Mouse (Mus musculus): ENCODE measurements at regions not wholly inside any gene's neighbourhood (a gene's known extent, or its start where the extent isn't known, plus 50 kb on each side); places are given as distances from the start of the nearest gene placed in this dataset.

DNA sequence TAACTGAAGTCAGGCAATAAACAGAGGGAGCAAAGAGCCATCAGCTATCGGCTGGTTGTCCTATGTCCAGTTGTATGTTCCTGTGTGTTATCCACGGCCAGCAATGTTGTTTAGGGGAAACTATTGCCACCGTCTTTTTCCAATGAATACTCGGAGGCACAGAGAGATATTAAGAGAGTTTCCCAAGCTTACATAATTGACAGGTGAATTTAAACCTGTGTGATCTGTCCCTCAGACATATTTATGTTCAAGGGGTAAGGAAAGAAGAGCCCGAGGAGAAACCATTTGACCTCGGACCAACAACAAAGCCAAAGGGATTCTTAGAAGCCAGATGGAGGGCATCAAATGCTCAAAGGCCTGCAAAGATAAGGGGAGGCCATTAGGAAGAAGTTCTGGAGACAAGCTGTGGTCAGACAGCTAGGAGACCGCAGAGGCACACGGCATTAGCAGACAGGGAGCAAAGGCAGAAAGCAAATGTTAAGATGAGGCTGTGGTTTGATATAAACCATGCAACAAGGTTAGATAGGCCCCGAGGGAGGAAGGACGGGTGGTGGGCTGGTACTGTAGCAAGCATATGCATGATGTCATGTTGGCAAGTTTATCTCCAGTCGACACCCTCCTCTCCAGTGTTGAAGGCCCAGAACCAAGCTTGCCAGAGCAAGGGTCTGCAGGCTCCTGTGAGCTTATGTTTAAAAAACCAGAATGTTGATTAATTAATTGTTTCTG lies 82.1 kb upstream of the Cpsf6 start:
- H3K9ac ChIP-seq, result no peak overlapping the region
- no peak overlapping the region for H3K27ac ChIP-seq (ENCODE audit: low read depth)
- TF ChIP-seq CTCF (IDR thresholded peaks at IDR 0.05; ENCODE audit: low read depth), result no peak
- H3K9me3 ChIP-seq (ENCODE audit: low read depth, low read length), result no peaks in the 10 kb centered on the region
- WGBS, result 46% methylated on average over 11 of the region's 11 CpGs
- H3K4me2 ChIP-seq, result no peak overlapping the region
- H3K4me1 ChIP-seq (ENCODE audit: insufficient read depth), result no peaks in the 10 kb centered on the region
- no peak overlapping the region for H3K4me3 ChIP-seq (ENCODE audit: low read depth, low read length)
- DNase-seq (peak; percentile 52), ATAC-seq (ENCODE audit: insufficient read depth) (peak; percentile 85)
- H3K27me3 ChIP-seq (ENCODE audit: insufficient read depth, low read length), result no peaks in the 10 kb centered on the region
- no peaks in the 10 kb centered on the region for H3K36me3 ChIP-seq (ENCODE audit: insufficient read depth)

DNA sequence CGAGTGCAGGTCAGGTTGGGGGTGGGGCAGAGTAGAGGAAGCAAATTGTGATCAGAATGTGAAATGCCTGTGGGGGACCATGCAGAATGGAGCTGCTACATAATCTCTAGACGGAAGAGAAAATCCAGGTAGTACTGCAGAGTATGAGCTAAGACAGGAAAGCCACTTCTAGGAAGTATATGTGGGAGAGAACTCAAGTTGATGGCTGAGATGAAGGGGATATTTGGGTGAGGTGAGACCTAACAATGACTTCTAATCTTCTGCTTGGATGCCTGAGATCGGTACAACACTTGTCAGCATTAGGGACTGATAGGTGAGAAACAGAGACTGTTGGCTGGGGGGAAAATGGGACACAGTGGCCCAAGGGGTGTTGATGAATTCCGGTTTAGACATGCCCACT lies 81.4 kb upstream of the Cpsf6 start:
- no peak overlapping the region for H3K9ac ChIP-seq
- no peak overlapping the region for H3K4me2 ChIP-seq
- ATAC-seq (ENCODE audit: insufficient read depth), result no peak
- no peaks in the 10 kb centered on the region for H3K27me3 ChIP-seq (ENCODE audit: insufficient read depth, low read length)
- H3K4me1 ChIP-seq (ENCODE audit: insufficient read depth), result no peaks in the 10 kb centered on the region
- DNase-seq, result no peak
- WGBS, result 77% methylated on average over 4 of the region's 4 CpGs
- no peaks in the 10 kb centered on the region for H3K36me3 ChIP-seq (ENCODE audit: insufficient read depth)
- no peak overlapping the region for H3K4me3 ChIP-seq (ENCODE audit: low read depth, low read length)
- no peaks in the 10 kb centered on the region for H3K9me3 ChIP-seq (ENCODE audit: low read depth, low read length)
- no peak overlapping the region for H3K27ac ChIP-seq (ENCODE audit: low read depth)
- no peak for TF ChIP-seq CTCF (IDR thresholded peaks at IDR 0.05; ENCODE audit: low read depth)

DNA sequence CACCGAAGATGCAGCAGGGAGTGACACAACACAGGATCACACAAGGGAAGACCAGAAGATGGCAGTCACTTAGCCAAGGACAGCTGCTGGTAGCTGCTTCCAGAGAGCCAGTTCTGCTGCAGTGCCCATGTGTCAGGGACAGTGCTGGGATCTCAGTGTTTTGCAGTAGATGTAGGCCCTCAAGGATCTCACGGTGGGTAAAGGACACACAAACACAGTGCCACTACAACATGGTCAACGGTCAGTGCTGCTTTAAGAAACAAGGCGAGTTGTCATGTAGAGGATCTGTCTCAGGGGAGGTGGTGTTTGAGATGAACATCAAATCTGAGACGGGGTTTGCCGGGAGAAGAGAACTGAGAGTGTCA lies 80.5 kb upstream of the Cpsf6 start:
- ATAC-seq (ENCODE audit: insufficient read depth), result no peak
- TF ChIP-seq CTCF (IDR thresholded peaks at IDR 0.05; ENCODE audit: low read depth), result no peak
- 79% methylated on average over 6 of the region's 6 CpGs for WGBS

DNA sequence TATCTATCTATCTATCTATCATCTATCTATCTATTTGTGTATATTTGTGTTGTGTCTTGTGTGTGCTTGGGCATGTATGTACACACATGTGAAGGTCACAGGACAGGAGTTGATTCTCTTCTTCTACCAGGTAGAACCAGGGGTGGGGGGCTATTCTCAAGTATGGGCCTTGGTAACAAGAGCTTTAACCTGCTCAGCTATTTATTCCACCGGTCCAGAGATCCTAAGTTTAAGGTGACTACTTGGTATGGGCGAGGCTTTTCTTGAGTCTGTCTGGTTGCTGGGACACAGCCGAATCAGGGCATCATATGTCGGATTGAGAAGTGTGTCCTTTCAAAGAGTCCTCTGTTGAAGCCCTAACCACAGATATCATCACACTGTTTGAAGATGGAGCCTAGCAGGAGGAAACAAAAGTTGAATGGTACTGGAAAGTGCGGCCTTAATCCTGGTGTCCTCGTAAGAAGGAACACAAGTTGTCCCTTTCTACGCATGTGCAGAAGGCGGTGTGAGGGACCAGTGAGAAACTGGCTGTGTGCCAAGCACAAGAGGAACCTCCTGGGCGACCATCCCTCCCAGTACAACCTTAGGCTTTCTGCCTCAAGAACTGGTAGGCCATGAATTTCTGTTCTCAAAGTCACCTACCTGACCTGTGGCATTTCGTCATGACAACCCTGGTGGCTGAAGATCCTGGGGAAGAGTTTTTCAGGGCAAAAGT lies 80.0 kb upstream of the Cpsf6 start:
- Histone ChIP-seq H3K9ac (no peak overlapping the region), H3K27ac (ENCODE audit: low read depth) (no peak overlapping the region), H3K4me1 (ENCODE audit: insufficient read depth) (no peaks in the 10 kb centered on the region), H3K4me2 (no peak overlapping the region), H3K27me3 (ENCODE audit: insufficient read depth, low read length) (no peaks in the 10 kb centered on the region), H3K4me3 (ENCODE audit: low read depth, low read length) (no peak overlapping the region), H3K36me3 (ENCODE audit: insufficient read depth) (no peaks in the 10 kb centered on the region), H3K9me3 (ENCODE audit: low read depth, low read length) (no peaks in the 10 kb centered on the region)
- no peak for DNase-seq
- WGBS, result 78% methylated on average over 10 of the region's 10 CpGs
- TF ChIP-seq CTCF (IDR thresholded peaks at IDR 0.05; ENCODE audit: low read depth), result no peak
- ATAC-seq (ENCODE audit: insufficient read depth), result no peak

More for the DNA sequence above, 80.5 kb upstream of the Cpsf6 start:
- Histone ChIP-seq H3K36me3 (ENCODE audit: insufficient read depth) (no peaks in the 10 kb centered on the region), H3K27me3 (ENCODE audit: insufficient read depth, low read length) (no peaks in the 10 kb centered on the region), H3K9ac (no peak overlapping the region), H3K4me3 (ENCODE audit: low read depth, low read length) (no peak overlapping the region), H3K4me2 (no peak overlapping the region), H3K4me1 (ENCODE audit: insufficient read depth) (no peaks in the 10 kb centered on the region), H3K9me3 (ENCODE audit: low read depth, low read length) (no peaks in the 10 kb centered on the region), H3K27ac (ENCODE audit: low read depth) (no peak overlapping the region)
- no peak for DNase-seq

DNA sequence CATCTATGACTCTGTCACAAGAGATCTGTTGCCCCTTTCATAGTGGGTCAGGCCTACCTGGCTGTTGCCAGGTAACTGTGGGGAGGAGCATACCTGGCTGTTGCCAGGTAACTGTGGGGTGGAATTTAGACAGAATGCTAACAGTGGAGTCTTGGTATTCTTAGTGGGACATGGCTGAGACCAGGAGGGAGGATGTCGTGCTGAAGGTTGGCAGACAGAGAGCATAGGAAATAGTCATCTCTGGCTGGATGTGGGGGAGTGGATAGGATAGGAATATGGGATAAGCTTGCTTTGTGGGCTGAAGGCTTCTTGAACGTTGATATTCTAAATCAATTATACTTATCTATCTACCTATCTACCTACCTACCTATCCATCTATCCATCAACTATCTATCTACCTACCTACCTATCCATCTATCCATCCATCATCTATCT lies 79.2 kb upstream of the Cpsf6 start:
- TF ChIP-seq CTCF (IDR thresholded peaks at IDR 0.05; ENCODE audit: low read depth), result no peak
- no peak for DNase-seq

DNA sequence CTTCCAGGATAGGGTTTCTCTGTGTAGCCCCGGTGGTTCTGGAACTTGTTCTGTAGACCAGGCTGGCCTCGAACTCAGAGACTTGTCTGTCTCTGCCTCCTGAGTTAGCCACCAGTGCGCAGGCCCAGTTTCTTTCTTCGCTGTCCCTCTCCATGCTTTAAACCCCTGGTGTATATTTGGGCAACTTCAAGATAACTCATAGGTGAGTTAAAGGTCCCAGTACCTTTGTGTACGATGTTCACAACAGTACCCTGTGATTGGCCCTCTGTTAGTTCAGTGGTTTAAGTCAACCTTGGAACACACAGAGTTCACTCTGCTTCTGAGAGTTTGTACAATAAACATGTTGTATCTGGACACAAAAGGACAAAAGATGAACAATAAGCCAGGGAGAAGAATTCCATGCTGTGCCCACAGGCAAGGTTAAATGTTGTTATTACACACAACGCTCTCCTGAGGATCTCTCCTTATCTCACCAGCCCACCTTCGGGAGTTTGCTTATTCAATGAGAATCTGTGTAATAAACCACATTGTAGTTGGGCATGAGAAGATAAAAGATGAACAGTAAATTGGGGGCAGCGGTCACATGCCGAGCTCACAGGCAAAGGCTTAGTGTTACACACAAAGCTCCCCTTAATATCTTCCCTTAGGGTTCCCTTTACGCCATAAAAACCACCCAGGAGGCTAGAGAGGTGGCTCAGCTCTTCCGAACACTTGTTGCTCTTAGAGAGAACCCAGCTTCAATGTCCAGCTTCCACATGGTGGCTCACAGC lies 78.6 kb upstream of the Cpsf6 start:
- ATAC-seq (ENCODE audit: insufficient read depth) (no peak), DNase-seq (no peak)
- Histone ChIP-seq H3K4me3 (ENCODE audit: low read depth, low read length) (no peak overlapping the region), H3K4me2 (no peak overlapping the region), H3K36me3 (ENCODE audit: insufficient read depth) (no peaks in the 10 kb centered on the region), H3K9ac (no peak overlapping the region), H3K4me1 (ENCODE audit: insufficient read depth) (no peaks in the 10 kb centered on the region), H3K27me3 (ENCODE audit: insufficient read depth, low read length) (no peaks in the 10 kb centered on the region), H3K27ac (ENCODE audit: low read depth) (no peak overlapping the region), H3K9me3 (ENCODE audit: low read depth, low read length) (no peaks in the 10 kb centered on the region)
- 74% methylated on average over 11 of the region's 11 CpGs for WGBS
- TF ChIP-seq CTCF (IDR thresholded peaks at IDR 0.05; ENCODE audit: low read depth), result no peak

More for the DNA sequence above, 79.2 kb upstream of the Cpsf6 start:
- H3K4me3 ChIP-seq (ENCODE audit: low read depth, low read length), result no peak overlapping the region
- H3K27me3 ChIP-seq (ENCODE audit: insufficient read depth, low read length), result no peaks in the 10 kb centered on the region
- no peaks in the 10 kb centered on the region for H3K4me1 ChIP-seq (ENCODE audit: insufficient read depth)
- 86% methylated on average over 2 of the region's 2 CpGs for WGBS
- no peak overlapping the region for H3K27ac ChIP-seq (ENCODE audit: low read depth)
- no peak overlapping the region for H3K9ac ChIP-seq
- no peaks in the 10 kb centered on the region for H3K9me3 ChIP-seq (ENCODE audit: low read depth, low read length)
- ATAC-seq (ENCODE audit: insufficient read depth), result no peak
- no peak overlapping the region for H3K4me2 ChIP-seq
- no peaks in the 10 kb centered on the region for H3K36me3 ChIP-seq (ENCODE audit: insufficient read depth)

DNA sequence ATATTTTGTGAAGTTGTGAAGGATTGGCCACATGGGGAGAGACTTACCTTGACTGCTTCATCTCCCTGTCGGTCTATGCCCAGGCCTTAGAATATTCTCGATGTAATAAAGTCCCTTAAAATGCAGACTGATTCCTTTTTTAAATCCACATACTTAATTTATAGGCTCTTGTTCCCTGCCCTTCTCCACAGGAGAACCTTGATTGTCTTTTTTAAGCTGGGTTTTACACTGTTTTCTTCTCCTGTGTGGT lies 77.8 kb upstream of the Cpsf6 start:
- Histone ChIP-seq H3K4me3 (ENCODE audit: low read depth, low read length) (no peak overlapping the region), H3K9me3 (ENCODE audit: low read depth, low read length) (no peaks in the 10 kb centered on the region), H3K9ac (no peak overlapping the region), H3K4me1 (ENCODE audit: insufficient read depth) (no peaks in the 10 kb centered on the region), H3K27me3 (ENCODE audit: insufficient read depth, low read length) (no peaks in the 10 kb centered on the region), H3K4me2 (no peak overlapping the region), H3K27ac (ENCODE audit: low read depth) (no peak overlapping the region), H3K36me3 (ENCODE audit: insufficient read depth) (no peaks in the 10 kb centered on the region)
- ATAC-seq (ENCODE audit: insufficient read depth) (no peak), DNase-seq (no peak)
- WGBS, result 79% methylated on average over 2 of the region's 2 CpGs
- TF ChIP-seq CTCF (IDR thresholded peaks at IDR 0.05; ENCODE audit: low read depth), result no peak

Measured in lung, embryonic 14.5 days (tissue).